Mouse (Mus musculus) lung, postnatal 4 days (tissue): ENCODE data around the gene Sephs2.
"Not testable (repeated sequence)": the region's sequence is repeated elsewhere in the genome, so short reads cannot be mapped to it uniquely, and the experiment has no call there.

ENCODE experiments used
- DNase-seq, 2 experiments: peaks; one replicate each; pipeline ENCODE4 v3.0.0; 2021

The Sephs2 gene

DNA sequence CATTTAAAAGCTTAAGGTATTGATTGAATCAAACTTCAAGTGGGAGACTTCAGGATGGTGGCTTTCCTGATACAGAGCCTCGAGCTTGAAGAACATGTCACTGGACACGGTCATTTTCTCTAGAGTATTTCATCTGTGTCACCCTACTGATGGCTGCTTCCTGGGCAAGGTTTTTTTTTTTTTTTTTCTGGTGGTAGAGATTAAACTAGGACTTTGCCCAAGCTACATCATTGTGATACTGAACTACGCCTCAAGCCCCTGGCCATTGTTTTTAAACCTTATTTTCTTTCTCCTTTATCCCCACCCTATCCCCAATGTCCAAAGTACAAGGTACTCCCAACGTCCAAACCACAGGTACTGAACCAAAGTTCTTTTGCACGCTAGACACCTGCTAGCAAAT is 3.2 kb downstream of the Sephs2 start:
- DNase-seq, result no peak

DNA sequence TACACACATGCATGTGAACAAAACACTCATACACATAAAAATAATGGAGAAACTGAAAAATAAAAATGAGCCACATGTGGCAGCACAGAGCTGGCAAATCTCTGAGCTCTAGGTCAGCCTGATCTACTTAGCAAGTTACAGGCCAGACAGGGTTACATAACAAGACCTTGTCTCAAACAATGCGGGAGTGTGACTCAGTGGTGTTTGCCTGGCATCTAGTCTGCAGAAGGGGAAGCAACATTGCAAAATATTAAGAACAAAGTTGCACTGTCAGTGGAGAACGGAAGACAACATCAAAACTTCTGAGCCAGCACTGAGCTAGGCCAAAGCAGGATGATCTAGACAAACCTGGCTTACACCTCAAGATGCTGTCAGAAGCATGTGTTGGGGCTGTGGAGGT is 3.6 kb downstream of the Sephs2 start:
- no peak for DNase-seq

DNA sequence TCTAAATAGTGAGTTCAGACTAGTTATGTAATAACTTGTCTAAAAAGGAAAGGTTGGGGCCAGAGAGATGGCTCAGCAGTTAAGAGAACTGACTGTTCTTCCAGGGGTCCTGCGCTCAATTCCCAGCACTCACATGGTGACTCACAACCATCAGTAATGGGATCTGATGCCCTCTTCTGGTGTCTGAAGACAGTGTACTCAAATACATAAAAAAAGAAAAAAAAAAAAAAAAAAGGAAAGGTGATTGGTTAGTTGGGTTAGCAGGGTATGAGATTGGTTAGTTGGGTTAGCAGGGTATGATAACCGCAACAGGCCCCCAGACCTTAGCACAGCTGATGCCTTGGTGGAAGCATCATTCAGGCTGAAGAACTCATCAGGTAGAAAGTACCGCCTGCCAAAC is 10.3 kb downstream of the Sephs2 start:
- DNase-seq, result no peak

GRCm38 (mm10) chr7:127262218-127262961 is 11.5 kb downstream of the Sephs2 start:
- DNase-seq, result peak in 1 of 2 experiments; percentile 65

DNA sequence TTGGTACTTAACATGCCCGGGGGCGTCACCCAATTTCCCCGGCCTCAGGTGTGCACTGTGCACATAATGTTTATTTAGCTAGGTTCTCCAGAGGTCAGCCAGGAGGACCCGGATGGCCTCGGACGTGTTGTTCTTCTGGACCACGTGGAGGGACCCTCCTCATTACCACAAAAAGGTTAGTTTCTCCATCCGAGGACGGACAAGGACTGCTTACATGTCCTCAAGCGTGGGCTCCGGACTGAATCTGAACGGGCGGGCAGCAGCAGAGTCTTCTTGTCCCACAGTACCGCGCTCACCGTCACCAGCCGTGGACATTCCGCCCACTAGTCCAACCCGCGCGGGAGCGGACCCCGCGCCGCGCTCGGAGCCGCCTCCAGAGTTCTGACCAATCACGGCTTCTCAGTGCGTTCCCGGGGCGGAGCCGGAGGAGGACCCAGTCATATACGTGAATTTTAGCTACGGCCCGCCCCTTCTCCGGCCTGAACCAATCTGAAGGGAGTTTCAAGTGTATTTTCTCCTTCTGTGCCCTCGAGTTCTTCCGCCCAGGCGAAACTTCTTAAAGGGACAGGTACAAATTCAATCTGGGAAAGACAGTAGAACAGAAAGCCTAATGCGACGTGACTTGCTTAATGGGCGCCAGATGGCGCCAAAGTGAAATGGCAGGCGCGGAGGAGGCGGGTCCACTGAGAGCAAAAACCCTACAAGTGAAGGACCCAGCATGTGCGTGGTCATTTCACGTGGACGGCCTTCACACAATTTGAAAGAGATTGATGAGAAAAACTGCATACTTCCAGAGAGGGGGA is 13.3 kb downstream of the Sephs2 start, which contains the start of gene Dctpp1:
Gene Dctpp1, minus strand, starts transcription at position 401 of the 803 bp plus-strand sequence.
- peak; percentile 97 to 99 for DNase-seq

DNA sequence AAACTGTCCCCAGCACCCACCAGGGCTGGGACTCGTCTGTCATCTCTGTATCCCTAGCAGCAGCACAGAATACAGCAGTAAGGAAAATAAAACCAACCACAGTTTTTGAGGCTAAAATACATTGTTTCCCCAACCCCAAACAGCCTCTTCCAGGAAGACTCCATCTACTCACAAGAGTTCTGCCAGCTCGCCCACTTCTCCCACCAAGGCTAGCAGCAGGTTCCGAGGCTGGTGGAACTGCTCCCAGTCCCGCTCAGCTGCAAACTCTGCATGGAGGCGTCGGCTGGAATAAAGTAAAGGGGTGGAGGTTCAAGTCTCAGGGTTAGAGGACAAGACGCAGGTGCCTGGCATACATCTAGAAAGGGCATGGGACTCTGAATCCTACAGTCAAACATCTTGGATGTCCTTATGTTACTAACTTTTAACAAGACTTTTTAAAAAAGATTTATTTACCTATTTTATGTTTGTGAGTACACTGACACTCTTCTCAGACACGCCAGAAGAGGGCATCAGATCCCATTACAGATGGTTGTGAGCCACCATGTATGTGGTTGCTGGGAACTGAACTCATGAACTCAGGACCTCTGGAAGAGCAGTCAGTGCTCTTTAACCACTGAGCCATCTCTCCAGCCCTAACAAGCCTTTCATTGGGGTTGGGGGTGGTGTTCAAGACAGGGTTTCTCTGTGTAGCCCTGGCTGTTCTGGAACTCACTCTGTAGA is 14.5 kb downstream of the Sephs2 start:
- DNase-seq, result no peak

GRCm38 (mm10) chr7:127256518-127256917 is 17.3 kb downstream of the Sephs2 start:
- DNase-seq, result no peak

DNA sequence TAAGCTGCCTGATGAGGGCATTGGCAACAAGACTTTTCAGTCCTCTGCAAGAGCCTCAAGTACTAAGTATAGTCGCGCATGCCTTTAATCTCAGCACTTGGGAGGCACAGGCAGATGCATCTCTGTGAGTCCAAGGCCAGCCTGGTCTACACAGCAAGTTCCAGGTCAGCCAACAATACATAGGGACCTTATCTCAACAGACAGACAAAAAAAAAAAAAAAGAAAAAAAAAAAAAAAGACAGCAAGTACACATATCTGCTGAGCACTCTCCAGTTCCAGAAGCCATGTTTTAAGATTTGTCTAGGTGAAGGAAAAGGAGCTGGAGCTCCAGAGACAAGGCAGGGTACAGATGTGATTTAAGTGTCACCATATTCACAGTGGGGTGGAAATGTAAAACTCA is 17.9 kb downstream of the Sephs2 start:
- DNase-seq, result no peak

- DNase-seq, result no peak
Observed at GRCm38 (mm10) chr7:127255008-127255407, 18.8 kb downstream of the Sephs2 start.

DNA sequence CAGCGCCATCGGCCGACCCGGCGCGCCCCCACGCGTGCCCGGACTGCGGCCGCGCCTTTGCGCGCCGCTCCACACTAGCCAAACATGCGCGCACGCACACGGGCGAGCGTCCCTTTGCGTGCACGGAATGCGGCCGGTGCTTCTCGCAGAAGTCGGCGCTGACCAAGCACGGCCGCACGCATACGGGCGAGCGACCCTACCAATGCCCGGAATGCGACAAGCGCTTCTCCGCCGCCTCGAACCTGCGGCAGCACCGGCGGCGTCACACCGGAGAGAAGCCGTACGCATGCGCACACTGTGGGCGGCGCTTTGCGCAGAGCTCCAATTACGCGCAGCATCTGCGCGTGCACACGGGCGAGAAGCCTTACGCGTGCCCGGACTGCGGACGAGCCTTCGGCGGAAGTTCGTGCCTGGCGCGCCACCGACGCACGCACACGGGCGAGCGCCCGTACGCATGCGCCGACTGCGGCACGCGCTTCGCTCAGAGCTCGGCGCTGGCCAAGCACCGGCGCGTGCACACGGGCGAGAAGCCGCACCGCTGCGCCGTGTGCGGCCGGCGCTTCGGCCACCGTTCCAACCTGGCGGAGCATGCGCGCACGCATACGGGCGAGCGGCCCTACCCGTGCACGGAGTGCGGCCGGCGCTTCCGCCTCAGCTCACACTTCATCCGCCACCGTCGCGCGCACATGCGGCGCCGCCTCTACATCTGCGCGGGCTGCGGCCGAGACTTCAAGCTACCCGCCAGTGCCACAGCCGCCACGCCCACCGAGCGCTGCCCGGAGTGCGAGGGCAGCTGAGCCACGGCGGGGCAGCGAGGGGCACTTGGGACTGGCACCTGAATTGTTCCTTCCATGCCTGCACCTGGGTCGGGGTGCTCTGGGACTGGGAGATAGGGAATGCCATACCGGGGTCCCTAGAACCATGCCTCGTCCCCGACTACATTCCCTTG is 19.8 kb downstream of the Sephs2 start:
- DNase-seq, result peak; percentile 96 to 98

DNA sequence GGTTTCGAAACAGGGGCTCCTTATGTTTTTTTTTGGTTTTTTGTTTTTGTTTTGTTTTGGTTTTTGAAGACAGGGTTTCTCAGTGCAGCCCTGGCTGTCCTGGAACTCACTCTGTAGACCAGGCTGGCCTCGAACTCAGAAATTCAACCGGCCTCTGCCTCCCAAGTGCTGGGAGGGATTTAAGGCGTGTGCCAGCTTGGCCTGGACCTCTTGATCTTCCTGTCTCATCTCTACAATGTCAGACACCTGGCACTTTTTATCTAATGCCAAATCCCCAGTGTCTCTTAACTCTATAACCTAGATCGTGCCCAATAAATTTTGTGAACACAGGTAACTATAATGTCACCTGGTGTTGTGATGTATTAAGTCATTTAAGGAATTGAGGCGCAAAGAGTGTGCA is 20.5 kb downstream of the Sephs2 start:
- DNase-seq, result no peak

DNA sequence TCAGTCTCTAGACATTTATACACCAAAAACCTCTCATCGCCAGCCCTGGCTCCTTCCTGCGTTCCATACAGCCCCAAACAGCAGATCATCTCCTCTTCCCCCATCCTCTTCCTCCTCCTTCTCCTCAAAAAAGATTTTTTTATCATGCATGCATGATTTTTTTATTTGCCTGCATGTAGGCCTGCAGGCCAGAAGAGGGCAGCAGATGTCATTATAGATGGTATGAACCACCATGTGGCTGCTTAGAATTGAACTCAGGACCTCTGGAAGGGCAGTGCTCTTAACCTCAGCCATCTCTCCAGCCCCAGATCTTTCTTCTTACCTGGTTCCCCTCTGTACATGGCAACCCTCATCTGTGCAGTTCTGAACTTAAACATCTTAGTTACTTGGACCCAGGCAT is 21.4 kb downstream of the Sephs2 start:
- DNase-seq, result peak in 1 of 2 experiments; percentile 33

DNA sequence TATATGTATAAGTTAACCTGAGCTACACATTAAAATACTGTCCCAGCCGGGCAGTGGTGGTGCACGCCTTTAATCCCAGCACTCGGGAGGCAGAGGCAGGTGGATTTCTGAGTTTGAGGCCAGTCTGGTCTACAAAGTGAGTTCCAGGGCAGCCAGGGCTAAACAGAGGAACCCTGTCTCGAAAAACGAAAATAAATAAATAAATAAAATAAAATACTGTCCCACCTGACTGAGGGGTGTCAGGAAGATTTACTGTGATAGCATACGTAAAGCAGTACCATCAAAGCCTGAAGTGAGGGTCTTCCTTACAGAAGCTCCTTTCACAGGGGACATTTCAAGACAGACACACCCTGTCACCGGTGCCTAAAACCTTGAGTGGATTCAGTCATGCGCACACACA is 23.3 kb downstream of the Sephs2 start:
- DNase-seq, result not testable (repeated sequence)

DNA sequence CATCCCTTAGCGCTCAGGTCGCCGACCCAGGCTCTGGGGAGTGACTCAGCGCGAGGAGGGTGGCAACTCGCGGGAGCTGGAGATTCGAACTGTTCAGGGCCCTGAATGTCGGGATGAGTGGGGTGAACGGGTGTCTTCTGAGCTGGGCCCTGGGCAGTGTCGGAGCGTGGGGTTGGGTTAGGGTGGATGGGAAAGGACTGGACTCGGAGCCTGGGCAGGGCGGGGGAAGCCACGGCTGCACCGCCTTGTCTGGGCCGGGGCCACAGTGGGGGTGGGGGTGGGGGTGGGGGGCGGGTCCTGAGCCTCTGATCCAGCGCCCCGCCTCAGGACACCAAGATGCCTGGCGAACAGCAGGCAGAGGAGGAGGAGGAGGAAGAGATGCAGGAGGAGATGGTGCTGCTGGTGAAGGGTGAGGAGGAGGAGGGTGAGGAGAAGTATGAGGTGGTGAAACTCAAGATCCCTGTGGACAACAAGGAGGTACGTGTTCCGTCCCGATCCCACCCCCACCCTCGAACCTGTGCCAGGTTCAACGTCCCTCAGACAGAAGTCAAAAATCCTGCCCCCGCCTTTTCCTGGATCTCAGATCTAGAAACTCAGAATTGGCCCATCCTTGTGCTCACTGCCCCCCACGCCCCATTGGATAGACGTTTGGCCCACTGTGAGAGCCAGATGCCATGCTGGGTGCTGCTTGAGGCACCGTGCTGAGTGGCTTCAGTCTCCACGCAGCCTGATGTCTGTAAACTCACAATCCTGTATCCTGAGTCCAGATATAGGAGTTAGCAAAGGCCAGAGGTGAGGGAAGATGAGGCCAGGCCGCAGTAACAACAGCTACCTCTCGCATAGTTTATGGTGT is 29.0 kb downstream of the Sephs2 start:
- no peak for DNase-seq

GRCm38 (mm10) chr7:127243870-127244657 is 29.8 kb downstream of the Sephs2 start, which contains the start of gene Zfp771:
Gene Zfp771 (plus strand): TSS chr7:127244274.
- DNase-seq, result peak; percentile 95 to 97

DNA sequence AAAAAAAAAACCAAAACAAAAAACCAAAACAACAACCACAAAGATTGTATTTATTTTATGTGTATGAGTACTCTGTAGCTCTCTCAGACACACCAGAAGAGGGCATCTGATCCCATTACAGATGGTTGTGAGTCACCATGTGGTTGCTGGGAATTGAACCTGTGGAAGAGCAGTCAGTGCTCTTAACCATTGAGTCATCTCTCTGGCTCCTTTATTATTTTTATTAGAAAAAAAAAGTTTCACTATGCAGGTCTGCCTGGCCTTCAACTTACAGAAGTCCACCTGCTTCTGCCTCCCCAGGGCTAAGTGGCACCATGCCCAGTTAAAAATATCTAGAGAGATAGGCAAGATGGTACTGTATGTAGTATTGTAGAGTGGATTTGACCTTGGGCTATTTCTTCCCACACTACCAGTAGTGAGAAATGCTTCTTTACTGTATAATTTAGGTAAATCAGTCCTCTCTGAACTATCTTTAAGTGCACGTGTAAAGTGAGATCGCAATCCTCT is 30.4 kb downstream of the Sephs2 start:
- DNase-seq, result no peak

- no peak for DNase-seq
Observed at GRCm38 (mm10) chr7:127234777-127235176, 39.1 kb downstream of the Sephs2 start.

DNA sequence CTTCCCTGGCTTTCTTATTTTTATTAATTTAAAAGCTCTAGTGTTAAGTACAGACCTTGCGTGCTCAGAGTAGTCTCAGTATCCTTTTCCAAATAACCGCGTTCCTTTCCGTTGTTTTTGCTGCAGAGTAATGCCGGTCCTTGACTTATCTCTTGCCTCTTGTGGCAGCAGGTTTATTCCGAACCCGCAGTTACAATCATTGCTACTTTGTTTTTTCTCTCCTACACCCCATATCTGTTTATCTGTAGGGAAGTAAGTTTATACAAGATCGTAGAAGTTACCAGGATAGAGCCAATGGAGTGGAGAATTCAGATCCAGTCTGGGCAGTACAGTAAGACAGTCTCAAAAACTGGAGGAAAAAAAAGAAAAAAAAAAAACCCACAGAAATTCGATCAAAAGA is 40.1 kb downstream of the Sephs2 start:
- DNase-seq, result no peak

DNA sequence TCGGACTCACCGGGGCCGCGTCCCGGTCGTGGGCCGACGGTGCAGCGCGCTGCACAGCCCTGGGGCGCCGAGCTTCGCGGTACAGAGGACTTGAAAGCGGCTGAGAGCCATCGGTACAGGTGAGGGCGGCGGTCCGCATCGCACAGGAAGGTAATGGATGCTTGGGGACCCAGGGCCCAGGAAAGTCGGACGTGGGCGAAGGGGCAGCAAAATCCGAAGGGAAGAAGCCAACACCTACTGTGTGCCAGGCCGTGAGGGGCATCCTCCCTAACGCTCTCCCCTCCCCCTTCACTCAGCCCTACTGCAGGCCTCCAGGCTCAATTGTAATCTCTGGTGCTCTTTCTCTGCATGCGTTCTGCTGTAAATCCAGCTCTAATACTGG is 40.5 kb downstream of the Sephs2 start:
- DNase-seq, result no peak
